Mouse (Mus musculus) ES-Bruce4 (cell line): ENCODE measurements around the gene Fcor.

ENCODE experiments used
- EP300 ChIP-seq: IDR thresholded peaks from 2 replicates; pipeline ENCODE4 v1.6.1; 2011; ENCODE audit warnings: low read depth, low read length; ENCODE audit not compliant: insufficient read depth
- POLR2A ChIP-seq: IDR thresholded peaks from one replicate; pipeline ENCODE4 v1.8.1; 2011; ENCODE audit warnings: low read length; ENCODE audit not compliant: insufficient read depth

DNA sequence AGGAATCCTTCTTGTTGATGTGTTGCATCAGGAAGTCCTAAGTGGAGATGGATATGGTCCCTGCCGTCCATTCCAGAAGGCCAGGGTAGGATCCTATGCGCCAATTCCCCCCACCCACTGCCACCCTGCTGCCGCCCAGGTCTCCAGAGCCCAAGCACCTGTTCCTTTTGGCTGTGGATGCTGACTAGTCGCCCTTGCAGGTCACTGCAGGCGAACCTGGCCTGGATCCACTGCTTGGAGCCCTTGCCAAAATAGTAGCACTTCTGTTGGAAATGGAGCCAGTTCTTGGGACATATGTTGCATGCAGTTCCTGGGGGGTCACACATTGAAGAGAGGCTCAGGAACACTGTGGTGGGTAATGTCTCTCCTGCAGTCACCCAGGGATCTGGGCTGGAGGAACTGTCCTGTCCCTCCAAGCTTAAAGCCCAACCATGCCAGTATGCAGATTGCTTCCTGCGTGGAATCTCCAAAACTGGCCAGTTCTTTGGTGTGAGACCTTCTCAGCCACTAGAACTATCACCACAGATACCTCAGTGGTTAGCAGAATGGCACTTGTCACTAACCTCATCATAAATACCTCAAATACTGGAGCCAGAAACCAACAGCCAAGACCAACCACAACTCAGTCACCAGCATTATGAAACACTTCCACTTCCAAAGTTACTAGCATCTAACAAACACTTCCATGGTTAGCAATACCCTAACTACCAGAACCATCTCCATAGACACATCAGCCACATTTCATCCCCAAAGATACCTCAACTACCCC lies 11.4 kb upstream of the Fcor start:
- no peak for TF ChIP-seq POLR2A
- no peak for TF ChIP-seq EP300
